Mouse (Mus musculus) ES-E14 (cell line): Measurements from ENCODE around the gene Olfr1391. TPM values are rescaled to one million over a fixed set of nuclear protein-coding genes. Genes with fewer than 3 reads are reported as not detected.
"Not testable (repeated sequence)": the region's sequence is repeated elsewhere in the genome, so short reads cannot be mapped to it uniquely, and the experiment has no call there.

ENCODE experiments used
- DNase-seq: peaks from one replicate; pipeline ENCODE4 v3.0.0-alpha.2; 2013; ENCODE audit warnings: low read depth, low spot score
- H3K27ac ChIP-seq: 2 replicates; pipeline ENCODE4 v1.5.1; 2012; ENCODE audit warnings: low read depth, mild to moderate bottlenecking, low read length, moderate library complexity, mixed read lengths; ENCODE audit not compliant: poor library complexity, insufficient read depth, severe bottlenecking
- H3K36me3 ChIP-seq: 2 replicates; pipeline ENCODE4 v1.6.1; 2012; ENCODE audit warnings: mild to moderate bottlenecking, low read length, moderate library complexity, mixed read lengths; ENCODE audit not compliant: control insufficient read depth, poor library complexity, insufficient read depth, severe bottlenecking
- H3K4me1 ChIP-seq, 2 experiments: fragments of 150-350 bp in 1 of 2; sonication (generic) in 1 of 2; 2 replicates each; pipeline ENCODE4 v1.6.1; 2012; ENCODE audit warnings: low read length in 2 of 2, mild to moderate bottlenecking in 1 of 2, mixed read lengths in 1 of 2; ENCODE audit not compliant: control insufficient read depth in 2 of 2, insufficient read depth in 2 of 2, poor library complexity in 1 of 2
- H3K4me3 ChIP-seq, 2 experiments: fragments of 150-350 bp in 1 of 2; sonication (generic) in 1 of 2; 2 replicates each; pipeline ENCODE4 v1.5.1; 2012; ENCODE audit warnings: low read length in 2 of 2, low read depth in 1 of 2, mild to moderate bottlenecking in 1 of 2, mixed read lengths in 1 of 2; ENCODE audit not compliant: insufficient read depth in 1 of 2, poor library complexity in 1 of 2, severe bottlenecking in 1 of 2
- H3K9ac ChIP-seq: 2 replicates; pipeline ENCODE4 v1.6.1; 2012; ENCODE audit warnings: low read depth, mild to moderate bottlenecking, low read length, mixed read lengths; ENCODE audit not compliant: poor library complexity, insufficient read depth, severe bottlenecking
- H3K9me3 ChIP-seq: fragments of 150-350 bp; sonication (generic); 2 replicates; pipeline ENCODE4 v1.6.1; 2012; ENCODE audit warnings: low read depth, mild to moderate bottlenecking, low read length; ENCODE audit not compliant: control insufficient read depth, insufficient read depth
- CHD2 ChIP-seq: IDR thresholded peaks from 2 replicates; pipeline ENCODE4 v1.6.1; 2014; ENCODE audit warnings: mild to moderate bottlenecking, low read depth, low read length, inconsistent platforms
- HCFC1 ChIP-seq: IDR thresholded peaks from 2 replicates; pipeline ENCODE4 v1.6.1; 2012; ENCODE audit warnings: low read length, inconsistent platforms, borderline replicate concordance; ENCODE audit not compliant: insufficient read depth
- MAFK ChIP-seq: IDR thresholded peaks from 2 replicates; pipeline ENCODE4 v1.6.1; 2014; ENCODE audit warnings: mild to moderate bottlenecking, low read depth, low read length, inconsistent platforms; ENCODE audit not compliant: insufficient read depth
- ZC3H11A ChIP-seq: IDR thresholded peaks from 2 replicates; pipeline ENCODE4 v1.6.1; 2012; ENCODE audit warnings: low read depth, mild to moderate bottlenecking, inconsistent platforms, low read length, borderline replicate concordance
- ZNF384 ChIP-seq: IDR thresholded peaks from 2 replicates; pipeline ENCODE4 v1.6.1; 2012; ENCODE audit warnings: low read depth, low read length, inconsistent platforms
- in situ Hi-C, 2 experiments: fragments of 600-800 bp; cut with MboI; formaldehyde crosslinking; loops; one replicate each; pipeline ENCODE4 v1.15.1; 2025; ENCODE audit warnings: low sequenced_read_pairs in 2 of 2, inconsistent platforms in 1 of 2; ENCODE audit not compliant: unreplicated experiment in 2 of 2
- total RNA-seq: library from RNA; depleted of rRNA; stranded (reverse); fragments of 300-350 nt; gene quantifications from 2 replicates; pipeline ENCODE4 v1.2.3, GENCODE M21; 2012

Gene Olfr1391
- total RNA-seq, 1 experiment: not detected

- H3K36me3 ChIP-seq: no peaks in the 10 kb centered on the region
- no peak overlapping the region for H3K9ac ChIP-seq
- no peak overlapping the region for H3K4me3 ChIP-seq
- H3K9me3 ChIP-seq: no peaks in the 10 kb centered on the region
- in situ Hi-C loops: no loop called here
- H3K4me1 ChIP-seq: no peaks in the 10 kb centered on the region
- no peak overlapping the region for H3K27ac ChIP-seq
- TF ChIP-seq CHD2 (no peak), HCFC1 (no peak), ZC3H11A (no peak), ZNF384 (no peak), MAFK (no peak)
- DNase-seq: no peak
Measured at GRCm38 (mm10) chr11:49287251-49287650, 35.3 kb upstream of the Olfr1391 start.

GRCm38 (mm10) chr11:49292777-49293176 lies 29.8 kb upstream of the Olfr1391 start:
- DNase-seq: no peak
- in situ Hi-C loops: no loop called here
- no peaks in the 10 kb centered on the region for H3K9me3 ChIP-seq
- TF ChIP-seq CHD2: no peak
- TF ChIP-seq HCFC1: no peak
- TF ChIP-seq ZNF384: no peak
- no peak for TF ChIP-seq ZC3H11A
- no peak for TF ChIP-seq MAFK
- H3K36me3 ChIP-seq: no peaks in the 10 kb centered on the region
- no peaks in the 10 kb centered on the region for H3K4me1 ChIP-seq
- H3K9ac ChIP-seq: no peak overlapping the region
- no peak overlapping the region for H3K4me3 ChIP-seq
- H3K27ac ChIP-seq: no peak overlapping the region

DNA sequence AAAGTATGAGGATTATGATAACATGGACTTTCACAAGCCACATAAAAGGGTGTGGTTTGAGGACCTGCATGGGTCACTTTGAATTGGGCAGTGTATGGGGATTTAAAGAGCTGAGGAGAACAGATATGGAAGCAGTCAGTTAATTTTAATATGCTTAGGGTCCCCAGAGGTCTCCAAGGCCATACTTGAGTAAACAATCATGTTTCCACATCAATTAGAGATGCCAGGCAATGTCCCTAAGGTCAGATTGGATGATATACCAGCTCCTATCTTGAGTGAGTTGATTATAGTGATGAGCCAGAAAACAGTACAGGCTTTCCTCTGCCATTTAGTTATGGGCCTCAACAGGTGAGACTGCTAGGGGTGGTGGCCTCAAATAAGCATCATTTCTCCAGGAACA lies 18.1 kb upstream of the Olfr1391 start, which contains the start of gene Olfr10:
Gene Olfr10, plus strand, starts transcription at position 301 of the 400 bp plus-strand sequence.
- in situ Hi-C loops: no loop called here
- Histone ChIP-seq H3K9ac (no peak within 1 kb of the TSS), H3K4me3 (no peak within 1 kb of the TSS), H3K36me3 (no peaks in the 10 kb centered on the region), H3K27ac (no peak within 1 kb of the TSS), H3K4me1 (no peaks in the 10 kb centered on the region), H3K9me3 (no peaks in the 10 kb centered on the region)
- no peak for DNase-seq
- TF ChIP-seq ZNF384 (no peak), ZC3H11A (no peak), MAFK (no peak), CHD2 (no peak), HCFC1 (no peak)

DNA sequence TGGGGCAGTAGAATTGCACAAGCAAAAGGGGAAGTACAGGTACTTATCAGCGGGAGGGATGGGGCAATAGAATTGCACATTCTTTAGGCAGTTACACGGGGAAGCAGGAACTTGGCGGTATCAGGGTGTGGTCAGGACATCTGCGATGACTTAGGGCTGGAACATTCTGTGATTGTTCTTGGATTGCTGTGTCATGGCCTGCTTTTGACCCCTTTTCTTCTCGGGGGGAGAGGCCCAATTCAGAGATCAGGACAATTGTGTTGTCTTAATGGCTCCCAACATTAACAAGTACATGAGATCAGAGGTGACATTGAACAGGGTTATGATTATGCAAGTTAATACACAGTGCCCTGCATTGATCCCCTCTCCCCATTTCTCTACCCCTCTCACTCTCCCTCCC lies 14.0 kb upstream of the Olfr1391 start:
- H3K27ac ChIP-seq, H3K9me3 ChIP-seq, H3K36me3 ChIP-seq, H3K4me1 ChIP-seq, H3K4me3 ChIP-seq, in situ Hi-C loops, H3K9ac ChIP-seq: not testable (repeated sequence)
- peak; percentile 40; the same call in 1 of the 2 replicates for TF ChIP-seq MAFK
- peak; percentile 4 for DNase-seq

GRCm38 (mm10) chr11:49326726-49327125 lies 4.2 kb downstream of the Olfr1391 start:
- in situ Hi-C loops: no loop called here
- no peak overlapping the region for H3K9ac ChIP-seq
- H3K36me3 ChIP-seq: no peaks in the 10 kb centered on the region
- DNase-seq: no peak
- no peak overlapping the region for H3K27ac ChIP-seq
- no peaks in the 10 kb centered on the region for H3K9me3 ChIP-seq
- no peak overlapping the region for H3K4me3 ChIP-seq
- H3K4me1 ChIP-seq: no peaks in the 10 kb centered on the region
- TF ChIP-seq MAFK (no peak), HCFC1 (no peak)
